12 mouse cellular contexts compared by ENCODE assay signal in genomic region chr5:72259298-72259621, GRCm38 (mm10).
A peak's percentile ranks its signal among the peaks of the same experiment; 100 is the strongest.
DNase-seq lines count a peak whose midpoint lies in the region; ATAC-seq and TF ChIP-seq lines count a peak whose summit lies in the region.
"Had no signal": no experiment of that assay in that cellular context is flagged by ENCODE, and none has a peak within 500 bp of the region (broad histone marks: within the 10 kb centered on the region; RNA-seq: fewer than 3 reads in every experiment).

No protein-coding gene starts in this region.

- TF ChIP-seq CTCF in heart, postnatal 0 days (IDR thresholded peaks at IDR 0.05; ENCODE audit: low read depth): no peak
- no peak for TF ChIP-seq CTCF in bone marrow macrophage, adult 2 months (IDR thresholded peaks at IDR 0.05; ENCODE audit: low read depth, low read length)
- TF ChIP-seq CTCF in liver, postnatal 0 days (IDR thresholded peaks at IDR 0.05; ENCODE audit: low read depth): no peak

- ATAC-seq in heart, postnatal 0 days (ENCODE audit: insufficient read depth, low read depth): peak; percentile 30; the same call in 1 of the 2 replicates
- peak; percentile 70 for ATAC-seq in liver, postnatal 0 days

- H3K4me3 ChIP-seq in heart, postnatal 0 days (ENCODE audit: low read depth, low read length): no peak overlapping the region
- no peak overlapping the region for H3K4me3 ChIP-seq in bone marrow macrophage, adult 2 months (ENCODE audit: insufficient read depth, low read length)
- no peak overlapping the region for H3K4me3 ChIP-seq in liver, postnatal 0 days (ENCODE audit: low read depth, low read length)
- H3K4me3 ChIP-seq: liver, embryonic 15.5 days had no signal

- H3K4me2 ChIP-seq in heart, postnatal 0 days (ENCODE audit: low read depth, low read length): no peak overlapping the region
- no peak overlapping the region for H3K4me2 ChIP-seq in liver, postnatal 0 days (ENCODE audit: low read depth, low read length)
- H3K4me2 ChIP-seq: liver, embryonic 15.5 days had no signal

- TF ChIP-seq POLR2A in bone marrow macrophage, adult 2 months (IDR thresholded peaks at IDR 0.05; ENCODE audit: borderline replicate concordance, low read depth, low read length): no peak

- no peaks in the 10 kb centered on the region for H3K27me3 ChIP-seq in heart, postnatal 0 days (ENCODE audit: control insufficient read depth, insufficient read depth, low read length)
- H3K27me3 ChIP-seq in liver, postnatal 0 days (ENCODE audit: insufficient read depth, low read length): no peaks in the 10 kb centered on the region
- H3K27me3 ChIP-seq: liver, embryonic 15.5 days had no signal

- TF ChIP-seq EP300 in heart, postnatal 0 days (IDR thresholded peaks at IDR 0.05; ENCODE audit: low read depth): no peak
- no peak for TF ChIP-seq EP300 in liver, postnatal 0 days (IDR thresholded peaks at IDR 0.05; ENCODE audit: low read depth)

- no peak overlapping the region for H3K9ac ChIP-seq in heart, postnatal 0 days (replicated peaks; ENCODE audit: low read depth, low read length)
- no peak overlapping the region for H3K9ac ChIP-seq in liver, postnatal 0 days (replicated peaks)
- H3K9ac ChIP-seq: liver, embryonic 15.5 days had no signal

- DNase-seq in heart, postnatal 0 days (ENCODE audit: low spot score): no peak
- DNase-seq in heart, postnatal 36 days: no peak
- DNase-seq in CD4-positive, CD25-positive, alpha-beta regulatory T cell, adult 2 months (ENCODE audit: low read depth, low spot score): peak; percentile 47
- peak; percentile 43 for DNase-seq in liver, postnatal 0 days
- no peak for DNase-seq in right cerebral cortex, postnatal 10 days (ENCODE audit: low spot score in 2 of 2)
- no peak for DNase-seq in cerebellum, postnatal 14 days
- no peak for DNase-seq in layer of hippocampus, adult 9-11 months
- DNase-seq: adrenal gland, postnatal 36 days; heart, postnatal 4 days; kidney, postnatal 36 days had no signal

- intact Hi-C loops in heart, postnatal 36 days (cut with DNase I): no loop called here

- H3K27ac ChIP-seq in heart, postnatal 0 days (ENCODE audit: low read depth): no peak overlapping the region
- peak overlapping the region; percentile 83 for H3K27ac ChIP-seq in bone marrow macrophage, adult 2 months (ENCODE audit: insufficient read depth, low read depth, low read length)
- peak overlapping the region; percentile 29 for H3K27ac ChIP-seq in liver, postnatal 0 days (ENCODE audit: low read depth)
- H3K27ac ChIP-seq: liver, embryonic 15.5 days had no signal

- WGBS in heart, postnatal 0 days: 60% methylated on average over 3 of the region's 3 CpGs
- 49% methylated on average over 3 of the region's 3 CpGs for WGBS in liver, postnatal 0 days (ENCODE audit: insufficient replicate concordance)

- H3K36me3 ChIP-seq in heart, postnatal 0 days (replicated peaks; ENCODE audit: control insufficient read depth, insufficient read depth, low read length): peaks cover 15% of the 10 kb centered on the region
- H3K36me3 ChIP-seq in liver, postnatal 0 days (replicated peaks; ENCODE audit: insufficient read depth, low read length): peaks cover 20% of the 10 kb centered on the region

- no peaks in the 10 kb centered on the region for H3K9me3 ChIP-seq in heart, postnatal 0 days (replicated peaks; ENCODE audit: control insufficient read depth, low read length)
- no peaks in the 10 kb centered on the region for H3K9me3 ChIP-seq in liver, postnatal 0 days (ENCODE audit: low read length)
- H3K9me3 ChIP-seq: liver, embryonic 15.5 days had no signal

- H3K4me1 ChIP-seq in heart, postnatal 0 days (ENCODE audit: control insufficient read depth, insufficient read depth): peaks cover 14% of the 10 kb centered on the region; the same call in 1 of the 2 replicates
- H3K4me1 ChIP-seq in bone marrow macrophage, adult 2 months (ENCODE audit: control insufficient read depth, insufficient read depth, low read length): peaks cover 45% of the 10 kb centered on the region
- peaks cover 13% of the 10 kb centered on the region for H3K4me1 ChIP-seq in liver, postnatal 0 days (ENCODE audit: insufficient read depth)

Comparison
In these comparisons a context has a peak if more than half of its experiments do, and no peak if none do; other contexts are left out.
1. DNase-seq: peak in CD4-positive, CD25-positive, alpha-beta regulatory T cell, adult 2 months (single experiment) and liver, postnatal 0 days (single experiment); none in heart, postnatal 0 days (single experiment), heart, postnatal 36 days (0 of 2), right cerebral cortex, postnatal 10 days (0 of 2), cerebellum, postnatal 14 days (0 of 2) and layer of hippocampus, adult 9-11 months (single experiment).